Mouse (Mus musculus) bone marrow, adult 2 months (tissue): ENCODE results near the gene Arhgef39.

ENCODE experiments used
- CTCF ChIP-seq: fragments of 200-500 bp; IDR thresholded peaks from 2 replicates; pipeline ENCODE4 v1.5.1; 2011; ENCODE audit warnings: low read length, control low read depth; ENCODE audit not compliant: control insufficient read depth, insufficient read depth
- POLR2A ChIP-seq: fragments of 200-500 bp; IDR thresholded peaks from 2 replicates; pipeline ENCODE4 v1.6.1; 2011; ENCODE audit warnings: low read depth, mild to moderate bottlenecking, control low read depth, low read length, borderline replicate concordance; ENCODE audit not compliant: control insufficient read depth

DNA sequence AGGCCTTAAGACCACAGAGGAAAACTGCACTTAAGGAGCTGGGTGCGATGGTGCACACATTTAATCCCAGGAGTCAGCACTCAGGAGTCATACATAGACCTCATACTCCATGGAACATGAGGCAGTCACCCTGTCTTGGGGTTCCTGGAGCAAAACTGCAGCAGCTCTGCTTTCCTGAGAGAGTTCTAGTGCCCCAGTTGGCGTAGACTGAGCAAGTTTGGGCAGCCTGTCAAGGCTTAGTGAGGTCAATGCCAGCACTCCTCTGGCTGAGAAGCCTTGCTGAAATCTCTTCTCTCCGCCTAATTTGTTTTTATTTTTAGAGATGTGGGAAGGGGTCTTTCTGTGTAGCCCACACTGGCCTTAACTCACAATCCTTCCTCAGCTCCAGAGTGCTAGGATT lies 50.9 kb downstream of the Arhgef39 start:
- TF ChIP-seq POLR2A, result no peak
- no peak for TF ChIP-seq CTCF
